Mouse (Mus musculus): ENCODE measurements around the gene Atp6v0d1.

The Atp6v0d1 gene

DNA sequence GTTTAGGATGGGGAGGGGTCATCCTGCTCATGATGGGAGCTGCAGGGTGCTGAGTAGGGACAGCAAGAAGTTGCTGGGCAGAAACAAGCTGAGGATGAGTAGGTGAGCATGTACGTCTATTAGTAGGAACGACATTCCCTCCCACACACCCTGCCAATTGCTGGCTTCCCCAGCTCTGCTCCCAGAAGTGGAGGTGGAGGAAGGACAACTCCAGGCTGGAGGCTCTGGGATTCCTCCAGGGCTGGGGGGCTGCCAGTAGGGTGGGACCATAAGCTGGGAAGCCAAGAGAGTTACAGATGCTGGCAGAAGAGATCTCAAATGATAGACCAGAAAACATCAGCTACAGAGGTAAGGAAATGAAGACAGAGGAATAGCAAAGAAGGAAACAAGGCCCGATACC, 29.3 kb downstream of the Atp6v0d1 start:
- no peak for DNase-seq

DNA sequence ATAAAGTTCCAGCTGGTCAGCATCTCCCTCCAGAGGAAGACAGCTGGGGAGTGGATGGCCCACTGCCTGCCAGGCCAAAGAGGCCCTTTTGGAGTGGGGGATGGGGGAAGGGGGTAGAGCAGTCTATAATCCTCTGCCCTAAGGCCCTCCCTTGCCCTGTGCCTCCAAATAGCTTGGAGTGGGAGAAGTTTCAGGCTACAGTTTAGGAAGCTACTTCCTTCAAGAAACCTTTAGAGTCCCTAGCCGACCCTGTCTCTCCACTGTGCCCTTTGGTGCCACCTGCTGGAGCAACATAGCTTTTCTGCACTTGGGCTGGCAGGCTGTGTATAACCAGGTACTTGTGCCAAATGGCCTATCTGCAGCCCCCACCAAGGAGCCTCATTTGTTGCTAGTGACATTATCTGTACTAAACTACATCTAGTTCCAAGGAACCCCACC, 31.9 kb downstream of the Atp6v0d1 start:
- peak; percentile 45 to 53 for DNase-seq

- no peak for DNase-seq
Measured at GRCm38 (mm10) chr8:105533439-105533838, 32.4 kb downstream of the Atp6v0d1 start.

DNA sequence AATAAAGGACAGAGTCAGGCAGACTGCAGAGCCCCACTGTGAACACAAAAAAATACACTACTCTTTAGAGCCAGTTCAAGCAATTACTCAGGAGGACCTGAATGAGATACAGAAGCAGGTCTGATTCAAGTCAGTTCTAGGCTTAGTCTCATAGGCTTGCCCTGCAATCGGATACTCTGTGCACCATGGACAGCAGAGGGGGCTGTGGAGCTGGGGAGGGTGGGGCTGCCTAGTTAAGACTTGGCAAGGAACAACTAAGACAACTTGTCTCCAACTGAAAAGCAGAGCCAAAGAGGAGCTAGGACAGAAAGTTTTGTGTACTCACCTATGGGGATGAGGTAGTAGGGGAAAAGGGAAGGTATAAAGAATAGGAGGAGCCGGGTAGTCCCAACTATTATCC, 34.1 kb downstream of the Atp6v0d1 start:
- DNase-seq, result no peak

DNA sequence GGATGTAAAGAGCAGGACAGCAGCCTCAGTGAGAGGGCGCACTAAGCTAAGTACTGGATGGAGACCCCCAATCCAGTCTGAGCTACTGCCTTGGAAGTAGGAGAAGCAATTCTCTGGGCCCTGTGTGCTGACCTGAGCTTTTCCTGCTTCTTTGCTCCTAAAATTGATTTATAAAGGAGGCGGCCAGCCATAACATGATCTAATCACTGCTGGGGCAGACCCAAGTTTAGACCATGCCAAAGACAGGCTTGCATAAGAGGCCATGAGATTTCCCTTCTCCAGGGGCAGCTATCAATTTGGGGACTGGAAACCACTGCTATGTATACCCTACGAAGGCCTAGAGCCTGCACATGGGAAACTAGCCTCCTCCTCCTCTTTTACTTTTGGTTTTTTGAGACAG, 36.6 kb downstream of the Atp6v0d1 start:
- no peak for DNase-seq

DNA sequence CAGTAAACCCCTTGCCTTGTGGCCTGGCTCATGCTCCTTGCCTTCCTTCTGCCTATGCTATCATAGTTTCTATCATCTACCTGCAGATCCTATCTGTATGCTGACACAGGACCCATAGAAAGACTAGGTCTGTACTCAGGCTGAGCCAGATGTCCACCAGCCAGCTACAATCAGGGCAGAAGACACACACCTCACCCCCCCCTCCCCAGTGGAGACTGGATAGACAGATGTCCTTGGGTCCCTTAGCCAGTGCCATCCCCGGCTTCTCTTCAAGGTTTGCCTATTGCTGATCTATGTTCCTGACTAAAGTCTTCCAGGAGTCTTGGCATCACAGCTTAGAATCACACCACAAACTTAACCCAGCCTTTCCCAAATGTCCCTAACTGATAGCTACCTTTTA, 37.6 kb downstream of the Atp6v0d1 start:
- DNase-seq, result no peak

DNA sequence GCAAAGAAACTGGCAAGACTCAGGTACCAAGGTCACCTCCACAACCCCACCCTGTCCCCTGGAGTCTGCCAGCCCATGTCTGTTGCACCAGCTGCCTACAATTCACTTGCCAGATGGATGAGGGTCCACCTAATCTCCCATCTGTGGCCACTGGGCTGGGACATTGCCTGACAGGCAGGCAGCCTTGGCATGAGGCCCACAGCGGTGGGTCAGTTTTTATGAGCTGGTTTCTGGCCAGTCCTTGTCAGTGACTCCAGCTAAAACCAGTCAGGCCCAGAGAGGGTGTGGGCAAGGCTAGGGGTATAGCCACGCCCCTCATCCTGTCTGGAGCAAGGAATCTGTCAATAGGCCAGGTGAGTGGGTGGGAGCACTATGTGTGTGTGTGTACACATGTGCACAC, 38.7 kb downstream of the Atp6v0d1 start:
- no peak for DNase-seq

- no peak for DNase-seq
Measured at GRCm38 (mm10) chr8:105522890-105523289, 43.0 kb downstream of the Atp6v0d1 start.

- DNase-seq, result no peak
Measured at GRCm38 (mm10) chr8:105521995-105522769, 43.7 kb downstream of the Atp6v0d1 start.

DNA sequence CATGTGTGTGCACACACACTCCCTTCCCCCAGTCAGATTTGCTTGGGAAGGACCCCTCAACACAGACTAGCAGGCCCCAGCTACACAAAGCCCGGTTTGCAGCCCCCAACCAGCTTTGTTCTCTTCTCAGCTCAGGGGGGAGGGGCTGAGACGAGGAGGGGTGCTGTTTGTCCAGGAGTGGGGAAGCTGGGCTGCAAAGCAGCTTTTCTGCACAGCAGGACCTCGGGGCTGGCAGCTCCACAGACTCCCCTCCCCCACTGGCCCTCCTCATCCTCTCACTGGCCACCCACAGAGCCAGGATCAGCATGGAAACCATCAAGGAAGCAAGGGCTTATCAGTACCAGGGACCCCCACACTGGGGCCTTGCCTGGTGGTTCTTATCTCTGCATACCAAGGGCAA, 44.8 kb downstream of the Atp6v0d1 start:
- no peak for DNase-seq

DNA sequence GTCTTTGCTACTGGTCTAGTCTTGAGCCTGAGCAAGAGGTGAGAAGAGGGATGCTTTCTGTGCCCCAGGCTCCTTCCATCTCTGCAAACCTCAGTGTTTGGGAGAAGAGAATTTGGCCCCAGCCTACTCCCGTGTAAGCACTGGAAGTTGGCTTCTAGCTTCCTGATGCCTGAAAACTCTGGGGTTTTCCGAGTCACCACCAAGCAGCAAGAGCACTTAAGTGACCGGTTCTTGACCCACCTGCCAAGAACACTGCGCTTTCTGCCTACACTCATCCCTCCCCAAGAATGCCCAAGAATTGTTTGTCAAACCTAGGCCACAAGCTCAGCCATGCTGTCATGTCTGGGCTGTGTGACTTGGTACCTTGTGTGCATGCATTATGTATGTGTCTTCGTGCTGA, 45.3 kb downstream of the Atp6v0d1 start:
- DNase-seq, result no peak

DNA sequence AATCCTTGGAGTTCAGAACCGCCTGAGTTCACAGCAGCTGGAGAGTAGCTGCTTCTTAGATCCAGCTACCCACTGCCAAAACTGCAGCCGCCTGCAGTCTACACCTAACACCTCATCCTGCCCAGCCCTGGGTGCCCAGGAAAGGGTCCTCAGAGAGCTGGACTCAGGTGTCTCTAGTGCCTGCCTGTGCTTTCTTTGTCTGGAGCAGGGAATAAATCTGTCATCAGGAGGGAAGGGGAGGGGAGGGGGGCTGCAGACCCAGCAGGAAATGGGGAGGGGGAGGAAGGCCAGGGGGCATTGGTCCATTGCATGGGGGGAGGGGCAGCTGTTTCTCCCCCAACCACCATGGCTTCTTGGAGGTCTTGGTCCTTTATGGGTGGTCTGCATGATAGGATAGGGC, 46.3 kb downstream of the Atp6v0d1 start:
- DNase-seq, result no peak

DNA sequence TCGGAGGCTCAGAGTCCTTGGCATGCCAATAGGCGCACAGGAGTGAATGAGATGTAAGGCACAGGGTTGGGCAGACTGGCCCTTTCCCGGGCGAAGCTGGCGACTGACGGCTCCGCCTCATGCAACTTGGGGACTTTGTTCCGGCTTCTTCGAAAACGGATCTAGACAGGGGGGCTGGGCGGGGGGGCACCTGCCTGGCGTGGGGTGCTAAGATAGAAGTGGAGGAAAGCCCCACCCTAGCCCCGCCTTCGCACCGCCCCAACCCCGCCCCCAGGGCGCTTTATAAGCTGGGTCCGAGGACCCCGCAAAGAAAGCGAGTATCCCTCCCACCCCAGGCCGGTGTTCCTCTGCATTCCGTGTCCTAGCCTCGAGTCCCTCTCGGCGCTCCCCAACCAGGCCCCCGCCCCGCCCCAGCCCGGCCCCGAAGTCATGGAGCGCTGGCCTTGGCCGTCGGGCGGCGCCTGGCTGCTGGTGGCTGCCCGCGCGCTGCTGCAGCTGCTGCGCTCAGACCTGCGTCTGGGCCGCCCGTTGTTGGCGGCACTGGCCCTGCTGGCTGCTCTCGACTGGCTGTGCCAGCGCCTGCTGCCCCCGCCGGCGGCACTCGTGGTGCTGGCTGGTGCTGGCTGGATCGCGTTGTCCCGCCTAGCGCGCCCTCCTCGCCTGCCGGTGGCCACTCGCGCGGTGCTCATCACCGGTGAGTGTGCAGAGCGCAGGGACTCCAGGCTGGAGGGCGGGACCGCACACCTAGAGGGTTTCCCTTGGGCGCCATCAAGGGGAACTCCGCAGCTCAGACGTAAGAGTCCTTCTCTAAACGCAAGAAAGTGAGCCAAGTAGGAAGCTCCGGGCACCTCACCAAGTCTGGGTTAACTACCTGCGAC, 47.2 kb downstream of the Atp6v0d1 start, which contains the start of gene Hsd11b2:
TSS of gene Hsd11b2 (plus strand) at position 320 of the 878 bp plus-strand sequence.
- no peak for DNase-seq

DNA sequence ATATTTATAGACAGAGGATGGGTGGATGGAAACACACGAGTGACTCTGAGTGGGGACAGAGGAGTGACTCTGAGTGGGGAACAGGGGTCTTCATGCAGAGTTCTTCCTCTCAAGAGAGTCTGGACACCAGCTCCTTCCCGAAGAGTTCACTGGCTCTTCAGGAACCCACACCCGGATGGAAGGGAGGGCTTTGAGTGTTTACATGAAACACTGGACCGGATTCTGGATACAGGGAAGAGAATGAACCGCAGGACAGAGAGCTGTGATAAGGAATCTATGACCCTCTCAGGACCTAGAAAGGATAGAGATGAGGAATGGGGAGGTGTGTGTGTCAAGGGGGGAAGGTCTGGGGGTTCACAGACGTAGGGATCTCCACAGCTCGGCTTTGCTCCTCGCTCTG, 48.5 kb downstream of the Atp6v0d1 start:
- no peak for DNase-seq

- peak in 1 of 2 experiments; percentile 49 for DNase-seq
Measured at GRCm38 (mm10) chr8:105516018-105516645, 49.7 kb downstream of the Atp6v0d1 start.

- DNase-seq, result no peak
Measured at GRCm38 (mm10) chr8:105514656-105515055, 51.2 kb downstream of the Atp6v0d1 start.

DNA sequence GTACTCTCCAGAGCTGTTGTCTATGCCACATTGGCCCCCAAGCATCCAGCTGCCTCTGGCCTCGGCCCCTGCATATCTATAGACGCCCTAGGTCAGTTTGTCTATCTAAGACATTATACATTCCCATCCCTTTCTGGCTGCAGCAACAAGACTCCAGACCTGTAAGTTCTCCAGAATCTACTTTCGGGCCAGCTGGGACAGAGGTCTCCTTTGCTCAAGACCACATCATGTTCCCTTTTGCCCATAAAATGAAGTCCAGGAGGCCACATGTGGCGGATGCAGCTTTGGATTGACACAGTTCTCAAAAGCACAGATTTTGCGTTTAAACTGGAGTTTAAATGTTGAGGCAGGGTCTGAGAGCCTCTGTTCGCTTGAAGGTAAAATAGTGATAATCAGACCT, 51.7 kb downstream of the Atp6v0d1 start:
- DNase-seq, result no peak

GRCm38 (mm10) chr8:105509997-105510735, 55.7 kb downstream of the Atp6v0d1 start:
- no peak for DNase-seq

DNA sequence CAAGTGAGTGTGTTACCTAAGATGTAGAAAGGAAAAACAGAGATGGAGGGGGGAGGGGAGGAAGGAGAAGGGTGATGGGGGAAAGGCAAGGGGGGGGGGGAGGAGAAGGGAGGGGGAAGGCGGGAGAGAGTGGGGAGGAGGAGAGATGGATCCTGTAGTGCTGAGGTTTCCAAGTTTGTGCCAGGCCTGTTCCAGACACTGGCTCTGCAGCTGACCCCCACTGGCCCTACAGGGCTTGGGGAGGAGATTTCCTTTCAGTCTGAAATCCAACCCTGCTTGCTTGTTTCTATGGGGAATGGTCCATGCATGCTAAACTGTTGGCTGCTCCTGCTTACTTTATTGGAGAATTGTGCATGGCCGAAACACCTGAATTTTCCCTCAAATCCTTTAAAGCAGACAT, 57.1 kb downstream of the Atp6v0d1 start:
- DNase-seq, result no peak

- no peak for DNase-seq
Measured at GRCm38 (mm10) chr8:105506977-105507376, 58.9 kb downstream of the Atp6v0d1 start.

DNA sequence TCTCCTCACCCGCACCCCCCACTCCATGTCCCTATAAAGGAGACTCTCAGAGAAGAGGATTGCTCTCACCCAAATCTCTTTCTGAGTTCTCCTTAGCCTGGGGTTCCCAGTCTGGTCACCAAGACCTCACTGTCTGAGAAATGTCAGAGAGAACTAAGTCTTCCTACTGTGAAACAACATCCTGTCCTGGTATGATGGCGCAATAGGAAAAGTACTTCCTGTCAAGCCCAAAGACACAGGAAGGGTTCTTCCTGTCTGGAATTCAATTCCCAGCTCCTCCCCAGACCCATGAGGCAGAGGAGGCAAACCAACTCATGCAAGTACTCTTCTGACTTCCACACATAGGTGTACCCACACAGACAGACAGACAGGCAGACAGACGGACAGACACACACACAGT, 61.2 kb downstream of the Atp6v0d1 start:
- DNase-seq, result no peak

DNA sequence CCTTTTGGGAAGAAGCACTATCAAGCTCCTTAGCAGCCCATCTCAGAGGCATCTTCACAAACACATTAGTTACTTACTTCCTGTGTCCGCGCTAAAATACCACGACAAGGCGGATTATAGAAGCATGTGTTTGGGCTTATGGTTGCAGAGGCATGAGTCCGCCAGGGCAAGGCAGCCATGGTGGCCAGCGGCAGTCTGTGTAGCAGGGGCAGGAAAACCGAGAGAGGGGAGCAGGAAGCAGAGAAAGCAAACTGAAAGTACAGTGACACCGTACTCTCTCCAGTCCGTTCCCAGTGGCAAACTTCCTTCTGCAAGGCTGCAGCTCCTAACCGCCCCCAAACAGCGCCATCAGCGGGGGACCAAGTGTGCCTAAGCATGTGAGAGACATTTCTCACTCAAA, 66.1 kb downstream of the Atp6v0d1 start:
- no peak for DNase-seq

Data from thymus, adult 18-20 months (tissue).